Mouse (Mus musculus) G1E-ER4 (cell line): Measurements from ENCODE around the gene Szt2. TPM values are rescaled to one million over a fixed set of nuclear protein-coding genes. Genes with fewer than 3 reads are reported as not detected.

Experiments used
- GATA1 ChIP-seq: IDR thresholded peaks from one replicate; pipeline ENCODE4 v1.8.0; 2012; ENCODE audit warnings: low read length, inconsistent platforms
- polyA plus RNA-seq: library from polyadenylated mRNA; stranded (reverse); fragments of >175 nt; gene quantifications from 2 replicates; pipeline ENCODE4 v1.2.3, GENCODE M21; 2012

Szt2 gene
- polyA plus RNA-seq, 1 experiment: 71.8 TPM

DNA sequence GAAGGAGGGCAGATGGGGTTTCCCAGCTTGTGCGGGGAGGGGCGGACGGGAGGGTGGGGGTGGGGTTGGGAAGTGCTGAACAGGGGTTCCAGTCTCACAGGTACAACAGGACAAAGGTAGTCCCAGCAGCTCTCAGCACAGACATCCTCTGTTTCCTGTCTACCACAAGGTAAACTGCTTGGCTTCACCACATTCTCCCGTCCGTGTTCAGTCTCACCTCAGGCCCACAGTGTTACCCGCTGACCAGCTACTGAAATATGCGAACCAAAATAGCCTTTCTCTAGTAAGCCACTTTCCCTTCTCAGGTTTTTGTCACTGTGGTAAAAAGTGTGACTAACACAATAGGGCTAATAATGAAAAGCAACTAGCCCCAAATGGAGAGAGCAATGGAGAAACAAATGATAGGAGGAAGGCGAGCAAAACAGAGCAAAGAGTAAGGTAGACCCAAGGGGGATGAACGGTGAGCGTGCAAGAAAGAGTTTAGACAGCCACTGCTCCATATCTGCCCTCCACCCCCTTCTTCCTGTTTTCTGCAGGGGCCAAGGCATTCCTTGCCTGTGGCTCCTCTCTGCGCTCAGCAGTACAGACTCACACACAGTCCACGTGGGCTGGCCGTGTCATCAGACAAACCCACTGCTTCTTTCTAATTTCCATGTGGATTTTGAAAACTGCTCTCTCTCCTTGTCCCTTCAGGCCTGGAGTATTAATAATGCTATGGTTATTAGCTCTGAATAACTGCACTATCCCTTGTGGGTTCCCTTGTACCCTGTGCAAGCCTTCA, 61.4 kb downstream of the Szt2 start:
- TF ChIP-seq GATA1: no peak

DNA sequence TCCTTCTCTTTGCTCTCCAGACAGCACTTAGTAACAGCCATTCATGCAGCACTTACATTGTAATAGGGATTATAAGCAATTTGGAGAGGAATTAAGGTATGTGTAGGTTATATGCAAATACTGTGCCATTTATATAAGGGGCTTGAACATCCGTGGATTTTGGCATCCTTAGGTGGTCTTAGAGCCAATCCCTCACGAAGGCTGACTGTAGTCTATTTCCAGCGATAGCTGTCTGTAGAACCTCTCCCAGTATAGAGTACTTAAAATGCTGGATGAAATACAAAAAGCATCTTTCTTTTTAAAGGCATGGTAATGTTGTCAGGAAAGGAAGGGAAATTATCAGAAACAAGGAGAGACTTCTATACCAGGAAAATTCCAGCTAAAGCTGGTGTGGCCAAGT, 67.6 kb downstream of the Szt2 start:
- TF ChIP-seq GATA1: no peak

DNA sequence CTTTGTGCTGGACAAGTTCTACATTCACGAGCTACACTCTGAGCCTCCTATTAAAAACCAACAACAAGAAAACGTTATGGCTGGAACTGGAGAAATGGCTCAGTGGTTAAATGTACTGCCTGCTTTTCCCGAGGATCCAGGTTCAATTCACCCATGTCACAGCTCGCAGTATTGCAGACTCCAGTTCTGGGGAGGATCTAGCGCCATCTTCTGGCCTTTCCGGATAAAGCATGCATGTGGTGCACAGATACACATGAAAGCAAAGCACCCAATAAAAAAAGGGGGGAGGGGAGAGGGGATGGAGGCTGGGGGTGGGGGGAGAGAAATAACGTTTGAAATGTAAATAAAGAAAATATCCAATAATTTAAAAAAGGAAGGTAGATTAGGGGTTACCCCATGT, 72.4 kb downstream of the Szt2 start:
- TF ChIP-seq GATA1: no peak

DNA sequence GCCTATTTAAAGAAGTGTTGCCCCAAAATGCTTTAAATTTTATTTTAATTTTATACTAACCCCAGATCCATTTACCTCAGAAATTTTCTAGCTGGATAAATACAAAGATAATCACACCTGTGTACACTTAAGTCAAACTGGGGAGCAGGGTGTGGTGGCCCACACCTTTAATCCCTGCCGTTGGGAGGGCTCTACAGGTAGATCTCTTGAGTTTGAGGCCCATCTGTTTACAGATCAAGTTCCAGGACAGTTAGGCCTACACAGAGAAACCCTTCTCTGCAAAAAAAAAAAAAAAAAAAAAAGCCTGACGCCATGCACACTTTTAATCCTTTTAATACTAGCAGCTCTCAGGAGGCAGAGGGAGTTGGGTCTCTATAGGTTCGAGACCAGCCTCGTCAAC, 73.1 kb downstream of the Szt2 start:
- no peak for TF ChIP-seq GATA1

DNA sequence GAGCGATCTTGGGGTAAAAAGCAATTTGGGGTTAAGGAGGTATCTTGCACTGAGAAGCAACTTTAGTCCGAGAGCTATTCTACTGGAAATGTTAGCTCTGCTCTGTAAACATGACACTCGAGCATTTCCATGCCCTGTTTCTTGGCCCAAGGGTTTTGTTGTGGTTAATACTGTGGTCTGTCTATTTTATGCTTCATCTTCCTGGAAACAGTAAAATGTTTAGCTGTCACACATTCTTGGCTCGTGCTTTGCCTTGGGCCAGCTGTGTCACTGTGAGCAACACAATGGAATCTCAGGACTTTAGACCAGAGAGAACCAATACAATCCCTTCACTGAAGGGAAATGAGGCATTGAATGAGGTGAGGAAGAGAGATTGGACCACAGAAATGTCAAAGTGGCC, 77.3 kb downstream of the Szt2 start:
- no peak for TF ChIP-seq GATA1

DNA sequence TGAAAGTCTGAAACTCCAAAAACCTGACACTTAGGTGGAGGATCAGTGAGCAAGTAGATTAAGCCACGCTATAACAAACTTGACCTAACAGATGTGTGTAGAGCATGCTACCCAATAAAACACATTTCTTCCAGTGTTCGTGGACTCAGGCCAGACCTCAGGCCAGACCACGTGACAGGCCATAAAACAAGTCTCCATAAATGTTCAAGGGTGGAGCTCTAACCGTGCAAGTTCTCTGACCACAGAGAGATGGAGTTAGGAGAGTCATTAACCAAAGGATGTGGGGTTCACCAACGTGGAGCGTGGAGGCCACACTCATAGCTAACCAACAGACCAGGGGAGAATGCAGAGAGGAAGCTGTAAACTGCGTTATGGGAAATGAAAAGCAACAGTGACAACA, 82.6 kb downstream of the Szt2 start:
- TF ChIP-seq GATA1: no peak

DNA sequence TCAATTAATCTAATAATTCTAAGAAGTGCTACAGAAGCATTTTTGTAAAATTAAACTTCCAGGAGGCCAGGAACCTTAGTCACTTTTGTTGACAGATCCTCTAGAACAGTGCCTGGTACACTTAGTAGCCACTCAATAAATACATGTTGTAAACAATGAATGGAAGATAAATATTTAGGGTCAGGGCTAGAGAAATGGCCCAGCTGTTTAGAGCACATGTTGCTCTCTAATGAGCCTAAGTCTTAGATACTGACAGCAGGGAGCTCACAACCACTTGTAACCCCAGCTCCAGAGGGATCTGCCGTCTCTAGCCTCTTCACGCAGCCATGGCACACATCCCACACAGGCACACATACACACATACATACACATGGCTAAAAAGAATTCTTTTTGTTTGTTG, 88.4 kb downstream of the Szt2 start:
- no peak for TF ChIP-seq GATA1

DNA sequence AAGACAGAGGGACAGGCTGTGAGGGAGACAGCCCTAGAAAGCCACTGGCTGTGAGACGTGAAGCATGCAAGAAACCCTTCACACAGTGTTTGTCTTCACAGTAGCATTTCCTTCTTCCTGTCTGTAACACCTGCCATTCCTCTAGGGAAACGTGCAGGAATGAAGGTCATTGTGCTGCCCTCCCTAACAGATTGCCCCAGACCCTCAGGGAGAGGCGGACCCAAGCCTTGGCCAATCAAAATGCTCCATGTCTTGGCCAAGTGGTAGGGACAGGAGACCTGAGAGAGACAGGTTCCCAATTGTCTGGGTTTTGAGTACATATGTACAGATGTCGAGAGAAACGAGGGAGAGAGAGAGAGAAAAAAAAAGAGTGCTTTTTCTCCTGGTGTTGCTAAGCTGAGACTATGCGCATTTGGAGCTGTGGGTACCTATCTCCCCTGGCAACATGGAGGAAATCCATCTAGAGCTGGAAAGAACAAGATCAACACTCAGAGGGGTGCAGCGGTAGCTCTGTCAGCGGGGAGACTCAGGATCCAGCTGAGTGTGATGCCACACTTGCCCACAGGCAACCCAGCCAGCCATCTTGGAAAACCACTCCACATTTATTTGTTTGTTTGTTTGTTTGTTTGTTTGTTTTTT, 89.2 kb downstream of the Szt2 start:
- TF ChIP-seq GATA1: no peak

DNA sequence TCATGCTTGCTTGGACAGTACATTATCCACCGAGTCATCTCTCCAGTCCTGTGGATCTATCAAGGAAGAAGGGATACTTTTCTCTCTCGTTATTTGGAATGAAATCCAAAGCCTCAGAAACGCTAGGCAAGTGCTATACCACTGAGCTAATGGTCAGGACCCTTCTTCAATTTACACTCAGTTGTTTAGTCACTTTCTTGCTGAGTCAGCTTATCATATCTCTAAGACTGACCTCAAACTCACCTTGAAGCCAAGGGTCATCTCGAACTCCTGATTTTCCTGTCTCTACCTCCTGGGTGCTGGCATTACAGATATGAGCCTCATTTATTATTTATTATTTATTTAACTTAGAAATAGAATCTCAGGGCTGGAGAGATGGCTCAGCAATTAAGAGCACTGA, 92.4 kb downstream of the Szt2 start:
- TF ChIP-seq GATA1: no peak

DNA sequence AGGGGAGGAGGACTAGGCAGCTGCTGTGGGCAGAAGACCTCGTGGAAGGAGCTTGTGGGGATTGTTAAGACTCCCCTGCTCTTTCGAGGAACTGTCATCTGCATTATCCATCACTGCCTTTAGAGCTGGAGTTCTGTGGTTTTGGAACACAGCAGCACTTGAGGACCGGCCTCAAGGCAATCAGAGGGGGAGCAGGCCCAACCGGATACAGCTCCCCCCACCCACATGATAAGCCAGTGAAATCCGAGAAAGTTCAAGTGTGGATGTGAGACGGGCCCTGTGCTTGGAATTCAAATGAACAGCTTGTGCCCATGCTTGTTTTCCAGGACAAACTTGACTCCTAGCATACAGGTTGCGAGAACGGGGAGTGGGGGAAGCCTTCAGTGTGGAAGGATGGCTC, 93.8 kb downstream of the Szt2 start:
- no peak for TF ChIP-seq GATA1

Other genes starting within 250 kb of the Szt2 start
- gene Kdm4a, start 229.2 kb downstream of the Szt2 start, polyA plus RNA-seq: 42.0 and 42.4 TPM in 2 replicates
- not detected in 2 replicates for gene Ptprf, start 117.9 kb downstream of the Szt2 start, polyA plus RNA-seq
- 25.1 and 50.0 TPM in 2 replicates for gene Med8, start 64 bp upstream of the Szt2 start, polyA plus RNA-seq
- gene Elovl1, start 18.8 kb upstream of the Szt2 start, polyA plus RNA-seq: 101 and 108 TPM in 2 replicates
- gene Cdc20, start 28.1 kb upstream of the Szt2 start, polyA plus RNA-seq: 228 and 310 TPM in 2 replicates
- gene Mpl, start 48.2 kb upstream of the Szt2 start, polyA plus RNA-seq: 0.12 and 0.15 TPM in 2 replicates
- not detected in 2 replicates for gene Tie1, start 80.8 kb upstream of the Szt2 start, polyA plus RNA-seq
- gene 2610528J11Rik, start 117.7 kb upstream of the Szt2 start, polyA plus RNA-seq: not detected in 2 replicates
- gene Tmem125, start 134.8 kb upstream of the Szt2 start, polyA plus RNA-seq: not detected in 2 replicates
- not detected in 2 replicates for gene Cfap57, start 211.5 kb upstream of the Szt2 start, polyA plus RNA-seq
- gene Ebna1bp2, start 211.5 kb upstream of the Szt2 start, polyA plus RNA-seq: 35.5 and 59.2 TPM in 2 replicates
- gene Olfr62, start 249.7 kb upstream of the Szt2 start, polyA plus RNA-seq: not detected in 2 replicates